Mouse (Mus musculus): ENCODE measurements around the gene Tekt4.

The Tekt4 gene

DNA sequence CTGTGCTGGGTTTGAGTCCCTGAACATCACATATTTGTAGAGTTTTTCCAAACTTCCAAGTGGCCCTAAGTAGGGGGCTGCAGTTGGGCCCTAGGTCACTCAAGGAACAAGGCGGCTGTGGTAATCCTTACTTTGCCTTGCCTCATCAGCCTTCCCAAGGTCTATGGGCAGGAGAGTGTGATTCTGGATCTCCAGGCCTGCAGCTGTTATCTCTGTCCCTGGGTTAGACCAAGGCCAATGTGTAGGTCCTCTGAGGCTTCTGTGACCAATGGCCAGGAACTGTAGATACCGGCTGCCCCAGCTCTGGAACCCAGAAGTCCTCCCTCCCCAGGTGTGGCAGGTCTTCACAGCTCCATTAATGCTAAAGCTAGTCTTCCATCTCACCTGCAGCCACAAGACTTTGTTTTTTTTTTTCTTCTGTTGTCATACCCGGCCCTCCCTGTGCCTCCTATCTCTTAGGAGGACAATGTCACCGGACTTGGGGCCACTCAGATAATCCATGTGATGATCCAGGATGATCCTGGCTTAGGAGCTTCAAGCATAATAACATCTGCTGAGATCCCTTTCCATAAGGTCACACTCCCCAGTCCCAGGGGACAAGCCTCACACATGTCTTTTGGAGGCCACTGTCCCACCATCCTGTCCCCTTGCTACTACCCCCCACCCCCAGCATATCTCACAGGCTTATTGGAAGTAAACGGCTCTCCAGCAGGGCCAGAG lies 2.0 kb upstream of the Tekt4 start:
- no peak for TF ChIP-seq GATA4 (IDR thresholded peaks at IDR 0.05; ENCODE audit: insufficient replicate concordance, low read length)

- no peak for TF ChIP-seq GATA4 (IDR thresholded peaks at IDR 0.05; ENCODE audit: insufficient replicate concordance, low read length)
These were observed 2.1 kb downstream of the Tekt4 start for GRCm38 (mm10) chr17:25456540-25456939.

DNA sequence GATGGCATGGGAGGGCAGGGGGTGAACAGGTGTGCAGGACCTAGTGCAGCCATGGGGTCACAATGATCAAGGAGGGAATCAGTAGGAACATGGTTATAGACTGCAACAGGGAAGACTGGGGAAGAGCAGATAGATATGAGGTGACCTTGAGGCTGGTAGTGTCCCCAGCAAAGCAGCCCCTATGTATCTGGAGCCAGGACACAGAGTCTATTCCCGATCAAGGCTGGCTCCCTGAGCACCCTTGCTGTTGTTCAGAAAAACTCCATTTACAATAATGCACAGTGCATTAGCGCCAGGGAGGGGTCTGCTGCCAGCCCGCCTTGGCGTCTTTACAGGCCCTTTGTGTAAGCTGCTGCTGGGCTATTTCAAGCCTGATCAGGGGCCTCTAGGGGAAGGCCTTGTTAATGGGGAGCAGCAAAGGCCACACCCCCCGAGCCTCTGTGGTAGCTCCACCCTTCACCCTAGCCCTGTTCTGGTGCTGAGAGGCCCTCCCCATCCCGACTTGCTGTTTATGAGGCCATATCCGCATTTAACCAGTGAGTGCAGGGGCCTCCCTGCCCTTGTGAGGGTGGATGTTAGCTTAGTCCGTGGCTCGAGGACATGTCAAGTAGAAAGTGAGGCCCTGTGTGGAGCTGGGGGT lies 7.9 kb downstream of the Tekt4 start:
- no peak for TF ChIP-seq GATA4 (IDR thresholded peaks at IDR 0.05; ENCODE audit: insufficient replicate concordance, low read length)

DNA sequence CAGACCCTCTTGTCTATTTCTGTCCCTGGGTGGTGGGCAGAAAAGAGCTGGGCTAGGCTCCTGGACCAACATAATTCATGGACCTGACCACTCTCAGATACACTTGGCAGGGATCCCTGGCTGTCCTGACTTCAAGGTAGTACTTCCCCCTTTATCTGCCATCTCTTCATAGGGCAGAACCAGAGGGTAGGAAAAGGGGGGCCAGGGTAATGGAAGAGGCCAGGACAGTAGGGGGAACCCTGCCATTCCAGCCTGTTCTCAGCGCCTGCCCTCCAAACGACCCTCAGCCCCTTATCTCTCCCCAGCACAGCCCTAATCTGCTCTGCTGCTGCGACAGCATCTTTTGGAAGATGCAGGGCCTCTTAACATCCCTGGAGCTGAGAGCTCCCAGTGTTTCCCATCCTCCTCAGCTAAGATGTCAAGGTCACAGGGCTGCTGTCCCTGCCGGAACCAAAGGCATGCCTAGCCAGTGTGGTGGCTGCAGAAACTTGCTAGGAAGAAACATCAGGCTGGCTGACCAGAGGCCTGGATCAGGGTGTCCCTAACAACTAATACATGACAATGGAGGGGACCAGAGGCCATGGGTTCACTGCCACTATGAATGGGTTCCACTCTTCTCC lies 9.0 kb downstream of the Tekt4 start:
- no peak for TF ChIP-seq GATA4 (IDR thresholded peaks at IDR 0.05; ENCODE audit: insufficient replicate concordance, low read length)

GRCm38 (mm10) chr17:25464091-25464490 lies 9.7 kb downstream of the Tekt4 start:
- no peak for TF ChIP-seq GATA4 (IDR thresholded peaks at IDR 0.05; ENCODE audit: insufficient replicate concordance, low read length)

- no peak for TF ChIP-seq GATA4 (IDR thresholded peaks at IDR 0.05; ENCODE audit: insufficient replicate concordance, low read length)
These were observed 11.8 kb downstream of the Tekt4 start for GRCm38 (mm10) chr17:25466257-25466656.

GRCm38 (mm10) chr17:25467781-25468180 lies 13.4 kb downstream of the Tekt4 start:
- no peak for TF ChIP-seq GATA4 (IDR thresholded peaks at IDR 0.05; ENCODE audit: insufficient replicate concordance, low read length)

GRCm38 (mm10) chr17:25468301-25468700 lies 13.9 kb downstream of the Tekt4 start:
- no peak for TF ChIP-seq GATA4 (IDR thresholded peaks at IDR 0.05; ENCODE audit: insufficient replicate concordance, low read length)

GRCm38 (mm10) chr17:25469798-25470197 lies 15.4 kb downstream of the Tekt4 start:
- TF ChIP-seq GATA4 (IDR thresholded peaks at IDR 0.05; ENCODE audit: insufficient replicate concordance, low read length): no peak

DNA sequence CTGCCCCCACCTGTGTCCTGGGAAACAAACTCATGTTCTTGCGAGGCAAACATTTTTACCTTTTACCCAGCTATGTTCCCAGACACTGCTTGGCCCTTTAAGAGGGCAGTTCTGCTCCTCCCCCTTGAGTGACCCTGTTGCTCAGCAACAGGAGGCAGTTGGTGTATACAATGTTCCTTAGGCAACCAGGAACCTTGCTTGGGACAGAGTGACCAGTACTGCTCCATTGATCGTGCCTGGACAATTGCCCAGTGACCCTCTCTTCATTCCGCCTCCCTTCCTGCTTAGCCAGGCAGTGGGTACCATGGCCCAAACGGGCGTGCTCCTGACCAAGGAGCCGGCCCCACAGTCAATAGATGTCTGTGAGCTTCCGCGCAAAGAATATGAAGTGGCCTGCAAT lies 17.0 kb downstream of the Tekt4 start:
- no peak for TF ChIP-seq GATA4 (IDR thresholded peaks at IDR 0.05; ENCODE audit: insufficient replicate concordance, low read length)

DNA sequence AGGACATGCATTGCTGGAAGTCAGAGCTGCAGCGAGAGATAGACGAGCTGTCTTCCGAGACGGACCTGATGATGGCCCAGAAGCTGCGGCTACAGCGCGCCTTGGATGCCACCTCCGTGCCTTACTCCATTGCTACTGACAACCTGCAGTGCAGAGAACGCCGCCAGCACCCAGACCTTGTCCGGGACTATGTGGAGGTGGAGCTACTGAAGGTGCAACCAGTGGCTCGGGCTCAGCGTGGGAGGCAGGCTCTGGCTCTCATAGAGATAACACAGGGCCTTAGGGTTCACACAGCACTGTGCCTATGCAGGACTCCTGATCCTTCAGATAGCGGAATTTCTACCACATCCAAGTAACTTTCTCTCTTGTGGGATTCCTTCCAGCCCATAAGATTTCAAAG lies 17.6 kb downstream of the Tekt4 start:
- no peak for TF ChIP-seq GATA4 (IDR thresholded peaks at IDR 0.05; ENCODE audit: insufficient replicate concordance, low read length)

DNA sequence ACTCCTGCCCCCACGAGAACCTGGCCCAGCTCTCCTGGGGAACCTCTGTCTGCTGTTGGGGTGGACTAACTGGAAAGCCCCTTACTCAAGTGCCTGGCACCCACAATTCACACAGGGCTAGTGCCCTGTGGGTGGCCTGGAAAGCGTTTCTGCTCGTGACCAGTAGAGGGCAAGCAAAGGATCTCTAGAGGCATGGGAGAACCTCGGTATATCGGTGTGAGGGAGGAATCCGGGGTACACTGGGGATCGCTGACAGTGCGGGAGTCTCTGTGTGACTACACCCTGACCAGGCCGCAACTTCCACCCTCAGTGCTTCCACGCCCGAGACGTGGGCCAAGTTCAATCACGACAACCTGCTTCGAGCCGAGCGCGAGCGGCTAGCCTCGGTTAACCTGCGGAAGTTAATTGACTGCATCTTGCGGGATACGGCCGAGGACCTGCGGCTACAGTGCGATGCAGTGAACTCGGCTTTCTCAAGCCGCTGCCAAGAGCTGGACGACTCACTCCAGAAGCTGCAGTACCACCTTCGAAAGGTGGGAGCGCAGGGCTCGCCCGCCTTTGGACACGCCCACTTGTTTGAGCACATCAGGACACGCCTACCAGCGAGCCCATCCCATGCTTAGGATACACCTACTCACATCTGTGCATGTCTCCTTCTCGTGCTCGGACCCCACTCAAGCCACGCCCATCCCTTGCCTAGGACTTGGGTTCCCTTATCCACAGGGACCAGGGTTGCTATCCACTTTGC lies 20.1 kb downstream of the Tekt4 start:
- no peak for TF ChIP-seq GATA4 (IDR thresholded peaks at IDR 0.05; ENCODE audit: insufficient replicate concordance, low read length)

DNA sequence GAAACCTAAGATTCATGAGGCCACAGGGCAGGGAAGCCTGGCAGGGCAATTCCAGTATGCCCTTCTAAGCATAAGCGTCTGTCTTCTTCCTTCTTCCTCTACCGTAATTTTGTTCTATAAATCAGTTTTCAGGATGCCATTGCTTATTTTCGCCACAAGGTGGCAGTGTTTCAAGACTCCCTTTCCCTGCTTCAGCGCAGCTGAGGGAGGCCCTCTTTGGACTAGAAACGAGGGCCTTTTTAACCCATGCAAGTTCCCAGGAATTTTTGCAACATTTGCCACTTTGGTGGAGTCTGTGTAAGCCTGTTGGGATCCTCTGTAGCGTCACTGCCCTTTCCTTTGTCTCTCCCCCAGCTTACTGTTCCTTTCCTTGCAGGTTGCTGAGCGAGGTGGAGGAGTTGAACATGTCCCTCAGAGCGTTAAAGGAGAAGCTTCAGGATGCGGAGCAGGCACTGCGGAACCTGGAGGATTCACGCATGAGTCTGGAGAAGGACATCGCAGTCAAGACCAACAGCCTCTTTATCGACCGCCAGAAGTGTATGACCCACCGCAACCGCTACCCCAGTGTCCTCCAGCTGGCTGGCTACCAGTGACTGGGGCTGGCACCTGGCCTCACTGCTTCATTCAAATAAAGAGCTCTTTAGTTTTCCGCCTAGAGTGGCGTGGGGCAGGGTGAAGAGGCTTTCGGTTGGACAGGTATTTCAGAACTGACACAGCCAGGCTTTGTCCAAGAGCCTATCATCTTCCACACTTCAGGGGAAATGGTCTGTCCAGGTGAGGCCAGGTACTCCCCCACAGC lies 21.7 kb downstream of the Tekt4 start:
- no peak for TF ChIP-seq GATA4 (IDR thresholded peaks at IDR 0.05; ENCODE audit: insufficient replicate concordance, low read length)

- no peak for TF ChIP-seq GATA4 (IDR thresholded peaks at IDR 0.05; ENCODE audit: insufficient replicate concordance, low read length)
These were observed 25.7 kb downstream of the Tekt4 start for GRCm38 (mm10) chr17:25480152-25480551.

DNA sequence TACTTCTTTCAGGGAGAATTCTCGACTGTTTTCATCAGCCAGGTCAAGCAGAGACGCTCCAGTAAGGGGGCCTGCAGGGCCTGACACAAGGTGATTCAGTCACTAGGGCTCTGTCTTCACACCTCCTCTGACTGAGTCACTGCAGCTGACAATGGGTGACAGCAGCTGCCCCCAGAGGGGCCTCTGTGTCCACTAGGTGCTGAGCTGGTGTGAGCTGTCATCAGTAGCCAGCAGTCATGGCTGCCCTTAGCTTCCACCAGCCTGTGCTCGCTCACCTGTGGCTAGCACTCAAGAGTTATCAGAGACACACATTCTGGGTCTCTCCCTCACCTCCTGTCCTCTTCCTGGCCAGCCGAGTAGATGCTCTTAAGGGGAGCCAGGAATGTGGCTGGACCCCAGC lies 26.4 kb downstream of the Tekt4 start:
- TF ChIP-seq GATA4 (IDR thresholded peaks at IDR 0.05; ENCODE audit: insufficient replicate concordance, low read length): no peak

Measured in liver, adult (tissue).